Mouse (Mus musculus) spleen, adult 2 months (tissue): Measurements from ENCODE around the gene Uimc1.

Experiments
- CTCF ChIP-seq: fragments of 200-500 bp; IDR thresholded peaks from 2 replicates; pipeline ENCODE4 v1.5.1; 2011; ENCODE audit warnings: mild to moderate bottlenecking, inconsistent platforms; ENCODE audit not compliant: insufficient read depth, insufficient read length, insufficient replicate concordance; ENCODE audit errors: extremely low read depth
- POLR2A ChIP-seq: fragments of 200-500 bp; IDR thresholded peaks from 2 replicates; pipeline ENCODE4 v1.6.1; 2011; ENCODE audit warnings: low read depth, low read length, inconsistent platforms

GRCm38 (mm10) chr13:55017898-55018599, 82.1 kb downstream of the Uimc1 start:
- TF ChIP-seq POLR2A (no peak), CTCF (no peak)
